Mouse (Mus musculus) hindbrain, embryonic 13.5 days (tissue): ENCODE measurements around the gene Smarcd3. TPM values are rescaled to one million over a fixed set of nuclear protein-coding genes. Genes with fewer than 3 reads are reported as not detected.
A peak's percentile ranks its signal among the peaks of the same experiment; 100 is the strongest.

Experiments
- ATAC-seq: fragments of 200-750 bp; cut with Nextera tagmentation; 2 replicates; pipeline ENCODE4 v1.8.0; 2017; ENCODE audit warnings: moderate TSS enrichment; ENCODE audit not compliant: low FRiP score
- H3K27ac ChIP-seq: fragments of 300-500 bp; sonication (generic); 2 replicates; pipeline ENCODE4 v1.5.1; 2015; ENCODE audit warnings: inconsistent platforms, mild to moderate bottlenecking, moderate library complexity
- H3K27me3 ChIP-seq: fragments of 300-500 bp; sonication (generic); 2 replicates; pipeline ENCODE4 v1.6.1; 2015; ENCODE audit warnings: mild to moderate bottlenecking, inconsistent platforms
- H3K36me3 ChIP-seq: fragments of 300-500 bp; sonication (generic); 2 replicates; pipeline ENCODE4 v1.6.1; 2015; ENCODE audit warnings: mild to moderate bottlenecking, inconsistent platforms
- H3K4me1 ChIP-seq: fragments of 300-500 bp; sonication (generic); replicated peaks from 2 replicates; pipeline ENCODE4 v1.6.1; 2015; ENCODE audit warnings: inconsistent platforms
- H3K4me2 ChIP-seq: fragments of 300-500 bp; sonication (generic); 2 replicates; pipeline ENCODE4 v1.6.1; 2015; ENCODE audit warnings: inconsistent platforms, mild to moderate bottlenecking, moderate library complexity
- H3K4me3 ChIP-seq: fragments of 300-500 bp; sonication (generic); 2 replicates; pipeline ENCODE4 v1.5.1; 2015; ENCODE audit warnings: mild to moderate bottlenecking, inconsistent platforms
- H3K9ac ChIP-seq: fragments of 300-500 bp; sonication (generic); 2 replicates; pipeline ENCODE4 v1.6.1; 2015; ENCODE audit warnings: mild to moderate bottlenecking, inconsistent platforms
- H3K9me3 ChIP-seq: fragments of 300-500 bp; sonication (generic); 2 replicates; pipeline ENCODE4 v1.6.1; 2016; ENCODE audit warnings: inconsistent platforms
- WGBS: fragments of 180-500 bp; shearing (Covaris S2); methylation state at CpG from one replicate; pipeline ENCODE4 v1.1.7; 2015; 5-methylcytosine and 5-hydroxymethylcytosine counted together
- polyA plus RNA-seq: library from polyadenylated mRNA; unstranded; fragments of >200 nt; fragmentation: Nextera tagmentation; extraction: Ambion mirVana; gene quantifications from 2 replicates; pipeline ENCODE4 v1.2.1, GENCODE M21; 2015

Gene Smarcd3
- polyA plus RNA-seq, 1 experiment from 2014 or later, result 87.6 TPM

GRCm38 (mm10) chr5:24601911-24602750 lies 22.1 kb downstream of the Smarcd3 start:
- no peaks in the 10 kb centered on the region for H3K36me3 ChIP-seq
- H3K27ac ChIP-seq, result peak overlapping the region; percentile 99
- under 1% methylated on average over 73 of the region's 73 CpGs for WGBS
- 0 out of 2 replicates have a peak, but pooled peaks cover 3% of the 10 kb centered on the region for H3K27me3 ChIP-seq
- peak; percentile 27 for ATAC-seq
- H3K4me3 ChIP-seq, result peak overlapping the region; percentile 60
- peaks cover 87% of the 10 kb centered on the region for H3K4me1 ChIP-seq
- H3K9ac ChIP-seq, result peak overlapping the region; percentile 92
- peak overlapping the region; percentile 92 for H3K4me2 ChIP-seq
- H3K9me3 ChIP-seq, result no peaks in the 10 kb centered on the region

GRCm38 (mm10) chr5:24601071-24601835 lies 23.0 kb downstream of the Smarcd3 start:
- Histone ChIP-seq H3K4me2 (peak overlapping the region; percentile 92), H3K36me3 (no peaks in the 10 kb centered on the region), H3K9ac (peak overlapping the region; percentile 92), H3K9me3 (no peaks in the 10 kb centered on the region), H3K27me3 (0 out of 2 replicates have a peak, but pooled peaks cover 3% of the 10 kb centered on the region), H3K4me3 (peak overlapping the region; percentile 60), H3K4me1 (peaks cover 87% of the 10 kb centered on the region), H3K27ac (peak overlapping the region; percentile 99)
- WGBS, result 1% methylated on average over 33 of the region's 33 CpGs
- no peak for ATAC-seq

- peaks cover 9% of the 10 kb centered on the region for H3K36me3 ChIP-seq
- no peak overlapping the region for H3K27ac ChIP-seq
- peak overlapping the region; percentile 92 for H3K4me2 ChIP-seq
- H3K27me3 ChIP-seq, result 0 out of 2 replicates have a peak, but pooled peaks cover 3% of the 10 kb centered on the region
- no peak for ATAC-seq
- peak overlapping the region; percentile 92; the same call in 1 of the 2 replicates for H3K9ac ChIP-seq
- H3K4me3 ChIP-seq, result peak overlapping the region; percentile 60; the same call in 1 of the 2 replicates
- no peaks in the 10 kb centered on the region for H3K9me3 ChIP-seq
- peaks cover 87% of the 10 kb centered on the region for H3K4me1 ChIP-seq
- WGBS, result 68% methylated on average over 2 of the region's 2 CpGs
Observed at GRCm38 (mm10) chr5:24600236-24600635, 24.0 kb downstream of the Smarcd3 start.

GRCm38 (mm10) chr5:24599137-24599536 lies 25.1 kb downstream of the Smarcd3 start:
- Histone ChIP-seq H3K4me2 (peak overlapping the region; percentile 90), H3K4me1 (peaks cover 84% of the 10 kb centered on the region), H3K36me3 (peaks cover 18% of the 10 kb centered on the region), H3K9me3 (no peaks in the 10 kb centered on the region), H3K4me3 (peak overlapping the region; percentile 53), H3K27me3 (0 out of 2 replicates have a peak, but pooled peaks cover 3% of the 10 kb centered on the region), H3K9ac (peak overlapping the region; percentile 82), H3K27ac (peak overlapping the region; percentile 74; the same call in 1 of the 2 replicates)
- no peak for ATAC-seq
- 14% methylated on average over 8 of the region's 8 CpGs for WGBS

DNA sequence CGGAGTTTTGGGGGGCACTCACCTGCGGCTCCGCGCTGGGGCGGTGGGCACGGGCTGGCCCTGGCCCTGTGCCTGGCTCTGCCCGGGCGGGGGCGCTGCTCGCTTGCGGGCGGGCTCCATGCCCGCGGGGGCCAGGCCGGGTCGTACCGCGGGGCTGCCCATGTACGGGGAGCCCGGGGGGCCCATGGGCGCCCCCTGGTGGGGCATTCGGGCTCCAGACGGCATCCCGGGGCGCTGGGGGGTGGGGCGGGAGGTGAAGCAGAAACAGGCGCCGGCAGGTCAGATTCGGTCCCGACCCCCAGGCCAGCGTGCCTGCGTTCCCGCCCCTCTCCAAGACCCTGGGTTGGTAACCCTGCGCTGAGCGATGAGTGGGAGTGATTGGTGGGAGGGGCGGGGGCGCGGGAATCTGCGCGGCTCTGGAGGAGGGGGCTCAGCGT lies 25.6 kb downstream of the Smarcd3 start:
- Histone ChIP-seq H3K27ac (peak overlapping the region; percentile 74), H3K4me3 (peak overlapping the region; percentile 53), H3K9ac (peak overlapping the region; percentile 82), H3K27me3 (0 out of 2 replicates have a peak, but pooled peaks cover 3% of the 10 kb centered on the region), H3K9me3 (no peaks in the 10 kb centered on the region), H3K4me2 (peak overlapping the region; percentile 90), H3K4me1 (peaks cover 78% of the 10 kb centered on the region), H3K36me3 (peaks cover 23% of the 10 kb centered on the region)
- WGBS, result under 1% methylated on average over 39 of the region's 41 CpGs
- peak; percentile 21; the same call in 1 of the 2 replicates for ATAC-seq

GRCm38 (mm10) chr5:24597901-24598569 lies 26.2 kb downstream of the Smarcd3 start:
- Histone ChIP-seq H3K27ac (peak overlapping the region; percentile 74), H3K27me3 (0 out of 2 replicates have a peak, but pooled peaks cover 3% of the 10 kb centered on the region), H3K4me3 (peak overlapping the region; percentile 53), H3K9me3 (no peaks in the 10 kb centered on the region), H3K9ac (peak overlapping the region; percentile 82), H3K36me3 (peaks cover 29% of the 10 kb centered on the region), H3K4me1 (peaks cover 73% of the 10 kb centered on the region), H3K4me2 (peak overlapping the region; percentile 90)
- no peak for ATAC-seq
- 17% methylated on average over 15 of the region's 15 CpGs for WGBS

- WGBS, result 48% methylated on average over 2 of the region's 2 CpGs
- no peaks in the 10 kb centered on the region for H3K9me3 ChIP-seq
- peaks cover 67% of the 10 kb centered on the region for H3K4me1 ChIP-seq
- peaks cover 37% of the 10 kb centered on the region for H3K36me3 ChIP-seq
- H3K9ac ChIP-seq, result peak overlapping the region; percentile 65
- peaks cover 10% of the 10 kb centered on the region; the same call in 1 of the 2 replicates for H3K27me3 ChIP-seq
- H3K4me2 ChIP-seq, result peak overlapping the region; percentile 42
- peak overlapping the region; percentile 2 for H3K4me3 ChIP-seq
- H3K27ac ChIP-seq, result peak overlapping the region; percentile 87
- peak; percentile 4; the same call in 1 of the 2 replicates for ATAC-seq
Observed at GRCm38 (mm10) chr5:24597221-24597728, 26.9 kb downstream of the Smarcd3 start.

DNA sequence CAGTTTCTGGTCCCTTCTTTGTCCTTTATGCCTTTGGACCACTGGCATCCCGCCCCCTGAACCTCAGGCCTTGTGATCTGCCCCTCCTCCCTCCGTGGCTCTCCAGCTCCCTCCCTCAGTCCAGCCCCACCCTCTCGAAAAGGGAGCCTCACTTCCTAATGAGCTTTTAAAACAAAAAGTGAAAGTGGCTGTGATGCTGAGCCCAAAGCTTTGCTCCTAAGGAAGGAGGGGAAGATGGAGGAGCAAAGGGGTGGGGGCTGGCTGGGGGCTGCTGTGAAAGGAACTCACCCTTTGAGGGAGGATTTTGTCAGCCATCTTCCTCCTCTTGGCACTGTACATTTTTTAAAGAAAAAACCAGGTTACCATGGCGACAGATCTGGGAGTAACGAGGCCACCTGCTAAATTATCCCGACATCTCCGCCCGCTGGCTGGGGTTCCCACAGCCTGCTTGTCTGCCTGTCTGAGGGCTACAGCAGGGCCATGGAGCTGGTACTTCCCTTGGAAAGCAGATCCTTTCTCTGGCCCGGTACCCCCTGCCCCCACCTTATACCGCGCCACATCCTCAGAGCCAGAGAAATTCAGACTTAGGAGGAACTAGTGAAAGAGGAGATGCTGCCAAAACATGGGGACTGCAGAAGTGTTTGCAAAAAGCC lies 27.6 kb downstream of the Smarcd3 start:
- Histone ChIP-seq H3K9me3 (no peaks in the 10 kb centered on the region), H3K4me3 (peak overlapping the region; percentile 2), H3K4me2 (peak overlapping the region; percentile 42), H3K36me3 (peaks cover 42% of the 10 kb centered on the region), H3K27me3 (peaks cover 15% of the 10 kb centered on the region; the same call in 1 of the 2 replicates), H3K4me1 (peaks cover 69% of the 10 kb centered on the region), H3K9ac (peak overlapping the region; percentile 65), H3K27ac (peak overlapping the region; percentile 87)
- ATAC-seq, result peak; percentile 49
- 10% methylated on average over 11 of the region's 11 CpGs for WGBS

DNA sequence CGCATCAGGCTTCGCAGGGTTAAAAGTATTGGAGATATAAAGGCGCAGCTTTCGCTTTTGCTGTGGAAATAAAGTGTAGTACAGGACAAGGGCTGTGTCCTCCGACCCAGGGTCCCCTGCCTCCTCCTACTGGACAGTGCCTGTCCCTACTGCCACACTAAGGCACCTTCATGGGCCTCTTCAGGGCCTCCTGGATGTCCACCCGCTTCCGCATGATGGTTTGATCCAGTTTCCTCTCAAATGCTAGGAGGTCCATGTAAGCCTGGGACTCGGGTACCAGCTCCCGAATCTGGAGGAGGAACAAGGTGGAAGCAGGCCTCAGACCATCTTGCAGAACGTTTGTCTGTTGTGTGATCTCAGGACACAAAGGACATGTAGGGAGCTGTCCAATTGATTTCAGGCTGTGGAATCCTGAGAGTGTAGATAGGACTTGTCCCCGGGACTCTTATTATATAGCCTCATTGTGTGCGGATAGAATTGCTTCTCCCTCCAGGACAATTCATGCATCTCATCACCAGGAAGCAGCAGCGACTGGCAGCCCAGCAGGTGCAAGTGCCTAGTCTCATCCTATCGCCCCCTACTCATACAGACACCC lies 28.3 kb downstream of the Smarcd3 start:
- H3K27me3 ChIP-seq, result peaks cover 21% of the 10 kb centered on the region; the same call in 1 of the 2 replicates
- H3K9ac ChIP-seq, result peak overlapping the region; percentile 65
- H3K4me3 ChIP-seq, result peak overlapping the region; percentile 2; the same call in 1 of the 2 replicates
- peak overlapping the region; percentile 42 for H3K4me2 ChIP-seq
- no peaks in the 10 kb centered on the region for H3K9me3 ChIP-seq
- WGBS, result 50% methylated on average over 14 of the region's 14 CpGs
- peaks cover 50% of the 10 kb centered on the region for H3K36me3 ChIP-seq
- peak overlapping the region; percentile 87 for H3K27ac ChIP-seq
- peaks cover 69% of the 10 kb centered on the region for H3K4me1 ChIP-seq
- ATAC-seq, result no peak

GRCm38 (mm10) chr5:24595261-24595660 lies 28.9 kb downstream of the Smarcd3 start:
- no peaks in the 10 kb centered on the region for H3K9me3 ChIP-seq
- peak overlapping the region; percentile 87 for H3K27ac ChIP-seq
- peaks cover 22% of the 10 kb centered on the region for H3K27me3 ChIP-seq
- no peak for ATAC-seq
- peaks cover 56% of the 10 kb centered on the region for H3K36me3 ChIP-seq
- H3K4me3 ChIP-seq, result no peak overlapping the region
- WGBS, result 92% methylated on average over 5 of the region's 5 CpGs
- no peak overlapping the region for H3K4me2 ChIP-seq
- H3K9ac ChIP-seq, result peak overlapping the region; percentile 65
- H3K4me1 ChIP-seq, result peaks cover 64% of the 10 kb centered on the region

DNA sequence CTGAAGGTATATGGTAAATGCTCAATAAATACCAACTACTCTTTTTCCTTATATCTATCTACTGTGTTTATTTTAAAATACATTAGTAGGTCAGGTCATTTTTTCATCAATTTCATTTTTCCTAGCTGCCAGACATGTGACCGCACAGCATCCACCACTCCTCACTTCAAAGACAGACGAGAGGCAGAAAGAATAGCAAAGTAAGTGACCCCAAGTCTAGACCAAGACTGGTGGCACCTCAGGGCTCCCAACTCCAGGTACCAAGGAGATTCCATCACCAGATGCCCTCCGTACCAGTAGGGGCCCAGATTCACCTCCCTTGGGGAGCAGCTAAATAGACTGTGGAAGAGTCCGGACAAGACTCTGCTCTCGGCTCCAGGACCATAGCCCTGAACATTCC lies 29.9 kb downstream of the Smarcd3 start:
- peaks cover 57% of the 10 kb centered on the region for H3K4me1 ChIP-seq
- H3K4me2 ChIP-seq, result no peak overlapping the region
- H3K9me3 ChIP-seq, result no peaks in the 10 kb centered on the region
- H3K36me3 ChIP-seq, result peaks cover 58% of the 10 kb centered on the region
- no peak for ATAC-seq
- H3K27me3 ChIP-seq, result peaks cover 20% of the 10 kb centered on the region
- no peak overlapping the region for H3K27ac ChIP-seq
- no peak overlapping the region for H3K9ac ChIP-seq
- no peak overlapping the region for H3K4me3 ChIP-seq
- 94% methylated on average over 5 of the region's 5 CpGs for WGBS
